Mouse (Mus musculus) brown adipose tissue, adult 24 weeks (tissue): ENCODE data around the gene Khdc3. TPM values are rescaled to one million over a fixed set of nuclear protein-coding genes. Genes with fewer than 3 reads are reported as not detected.
A peak's percentile ranks its signal among the peaks of the same experiment; 100 is the strongest.
"Not testable (repeated sequence)": the region's sequence is repeated elsewhere in the genome, so short reads cannot be mapped to it uniquely, and the experiment has no call there.

ENCODE experiments used
- H3K27ac ChIP-seq: fragments of 200-500 bp; replicated peaks from 2 replicates; pipeline ENCODE4 v1.5.1; 2012; ENCODE audit warnings: low read depth, mild to moderate bottlenecking, low read length
- H3K4me1 ChIP-seq: fragments of 200-500 bp; 2 replicates; pipeline ENCODE4 v1.6.1; 2012; ENCODE audit warnings: low read length, mixed read lengths; ENCODE audit not compliant: control insufficient read depth, insufficient read depth, insufficient read length
- H3K4me3 ChIP-seq: fragments of 200-500 bp; 2 replicates; pipeline ENCODE4 v1.5.1; 2012; ENCODE audit warnings: low read depth, mild to moderate bottlenecking, low read length, moderate library complexity; ENCODE audit not compliant: insufficient read depth
- polyA plus RNA-seq: library from polyadenylated mRNA; stranded (reverse); fragments of >200 nt; gene quantifications from 2 replicates; pipeline ENCODE4 v1.2.4, GENCODE M21; 2012; ENCODE audit not compliant: missing spikeins, insufficient read depth, insufficient read length

The Khdc3 gene
- polyA plus RNA-seq, 1 experiment = not detected

DNA sequence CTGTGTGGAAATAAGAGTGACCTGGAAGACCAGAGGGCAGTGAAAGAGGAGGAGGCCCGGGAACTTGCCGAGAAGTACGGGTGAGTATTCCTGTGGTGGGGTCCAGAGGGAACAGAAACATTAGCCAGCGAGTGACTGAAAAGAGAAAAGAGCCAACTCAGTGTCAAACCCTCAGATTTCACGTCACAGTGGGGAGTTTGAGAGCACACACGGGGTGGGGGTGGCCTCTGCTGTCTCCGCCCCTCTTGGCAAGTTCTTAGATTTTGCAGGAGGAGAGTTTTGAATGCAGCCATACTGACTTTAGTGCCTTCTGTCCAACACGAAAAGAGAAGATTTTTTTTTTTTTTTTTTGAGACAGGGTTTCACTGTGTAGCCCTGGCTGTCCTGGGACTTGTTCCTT is 14.5 kb upstream of the Khdc3 start:
- Histone ChIP-seq H3K4me3 (peak overlapping the region; percentile 37; the same call in 1 of the 2 replicates), H3K4me1 (no peaks in the 10 kb centered on the region), H3K27ac (no peak overlapping the region)

DNA sequence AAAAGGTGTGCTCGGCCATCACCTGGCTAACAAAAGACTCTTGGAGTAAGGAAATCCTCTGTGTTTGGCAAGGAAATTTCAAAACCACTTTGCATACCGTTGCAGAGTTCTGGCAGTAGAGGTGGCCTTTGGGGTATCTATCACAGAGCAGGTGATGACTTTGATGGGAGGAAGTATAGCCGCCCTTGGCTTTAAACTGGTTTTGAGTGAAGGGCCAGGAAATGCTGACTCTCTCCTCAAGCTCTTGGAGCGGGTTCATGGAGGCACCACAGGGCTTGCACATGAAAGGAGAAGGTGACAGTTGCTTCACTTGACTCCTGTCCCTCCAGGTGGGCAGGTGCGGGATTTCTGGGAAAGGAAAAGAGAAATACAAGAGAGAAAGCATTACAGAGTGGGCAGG is 14.1 kb upstream of the Khdc3 start:
- Histone ChIP-seq H3K27ac (no peak overlapping the region), H3K4me3 (no peak overlapping the region), H3K4me1 (no peaks in the 10 kb centered on the region)

DNA sequence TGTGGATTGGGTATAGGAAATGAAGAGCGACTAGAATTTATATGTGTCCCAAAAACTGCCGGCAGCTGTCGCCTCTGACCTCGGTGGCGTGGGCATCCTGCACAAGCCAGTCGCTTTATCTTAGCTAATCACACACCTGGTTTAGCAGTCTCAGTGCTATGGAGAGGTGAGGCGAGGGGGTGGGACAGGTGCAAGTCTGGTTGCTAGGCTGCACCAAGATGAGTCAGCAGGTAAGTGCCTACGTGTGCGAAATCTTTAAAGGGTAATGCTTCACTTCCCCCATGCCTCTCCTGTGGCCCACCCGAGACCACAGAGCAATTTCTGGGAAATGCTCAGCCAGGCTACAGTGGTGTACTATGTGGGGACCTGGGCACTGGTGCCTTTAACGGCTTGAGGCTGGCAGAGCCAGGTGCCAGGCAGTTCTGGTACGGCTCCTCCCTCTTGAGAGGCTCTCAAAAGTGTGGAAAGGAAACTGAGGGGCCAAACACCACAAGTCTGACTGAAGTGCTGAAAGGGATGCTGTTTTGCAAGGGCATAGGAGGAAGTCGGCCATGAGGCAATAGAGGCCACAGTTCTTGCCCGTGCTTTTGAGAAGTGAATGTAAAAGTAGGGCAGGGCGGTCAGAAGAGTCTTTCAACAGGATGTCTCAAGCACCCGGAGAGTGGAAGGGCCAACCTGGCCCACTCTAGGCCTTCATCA is 12.3 kb upstream of the Khdc3 start:
- Histone ChIP-seq H3K27ac (no peak overlapping the region), H3K4me1 (no peaks in the 10 kb centered on the region), H3K4me3 (no peak overlapping the region)

DNA sequence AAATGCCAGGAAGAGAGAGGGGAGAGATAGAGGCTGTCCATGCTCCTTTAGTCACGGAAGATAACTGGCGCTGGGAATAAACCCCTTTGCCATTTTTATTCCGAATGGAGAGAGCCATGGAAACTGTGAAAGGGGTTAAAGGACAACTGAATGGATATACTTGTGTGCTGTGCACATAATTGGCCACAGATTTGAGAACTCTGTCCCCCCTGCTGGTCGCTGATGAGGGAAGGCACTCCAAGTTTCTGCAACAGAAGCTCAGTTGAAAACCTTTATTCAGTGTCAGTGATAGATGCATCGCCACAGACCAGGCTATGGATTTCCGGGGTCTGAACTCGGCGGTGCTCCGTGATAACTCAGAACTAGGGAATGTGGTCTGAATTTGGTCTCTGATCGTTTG is 11.5 kb upstream of the Khdc3 start:
- no peak overlapping the region for H3K27ac ChIP-seq

DNA sequence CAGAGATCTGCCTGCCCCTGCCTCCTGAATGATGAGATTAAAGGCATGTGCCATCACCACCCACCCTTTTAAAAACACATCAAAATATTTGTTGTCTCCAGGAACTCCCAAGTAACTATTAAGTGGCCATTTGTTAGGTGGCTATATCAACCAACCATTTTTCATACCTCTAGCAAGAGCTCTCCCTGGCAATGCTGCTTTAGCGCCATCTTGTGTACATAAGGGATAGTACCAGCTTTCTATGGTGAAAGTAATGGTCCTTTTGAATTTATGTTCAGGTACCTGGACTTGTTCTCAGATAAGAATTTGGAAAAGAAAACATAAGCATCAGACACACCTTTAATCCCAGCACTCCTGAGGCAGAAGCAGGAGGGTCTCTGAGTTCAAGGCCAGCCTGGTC is 9.9 kb upstream of the Khdc3 start:
- Histone ChIP-seq H3K4me1 (no peaks in the 10 kb centered on the region), H3K27ac (no peak overlapping the region), H3K4me3 (no peak overlapping the region)

More for the DNA sequence above, 11.5 kb upstream of the Khdc3 start:
- no peak overlapping the region for H3K4me3 ChIP-seq
- H3K4me1 ChIP-seq = no peaks in the 10 kb centered on the region

DNA sequence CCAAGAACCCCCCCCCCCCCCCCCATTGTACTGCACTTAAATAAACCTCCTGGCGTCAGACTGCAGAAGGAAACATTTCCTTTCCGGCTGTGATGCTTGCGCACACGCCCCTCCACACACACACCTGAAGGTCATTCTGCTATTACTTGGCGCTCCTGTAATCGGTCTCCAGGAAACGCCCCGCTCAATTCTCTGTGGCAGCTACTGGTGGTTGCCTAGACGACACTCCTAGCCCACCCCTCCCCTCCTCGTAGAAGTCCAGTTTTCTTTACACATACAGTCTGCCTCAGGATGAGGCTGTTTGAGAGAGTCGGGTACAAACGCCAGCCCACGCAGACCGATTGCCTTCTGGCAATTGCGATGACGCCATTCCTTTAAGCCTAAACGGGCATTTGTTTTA is 7.1 kb upstream of the Khdc3 start:
- H3K4me1 ChIP-seq = no peaks in the 10 kb centered on the region
- no peak overlapping the region for H3K27ac ChIP-seq
- H3K4me3 ChIP-seq = no peak overlapping the region

DNA sequence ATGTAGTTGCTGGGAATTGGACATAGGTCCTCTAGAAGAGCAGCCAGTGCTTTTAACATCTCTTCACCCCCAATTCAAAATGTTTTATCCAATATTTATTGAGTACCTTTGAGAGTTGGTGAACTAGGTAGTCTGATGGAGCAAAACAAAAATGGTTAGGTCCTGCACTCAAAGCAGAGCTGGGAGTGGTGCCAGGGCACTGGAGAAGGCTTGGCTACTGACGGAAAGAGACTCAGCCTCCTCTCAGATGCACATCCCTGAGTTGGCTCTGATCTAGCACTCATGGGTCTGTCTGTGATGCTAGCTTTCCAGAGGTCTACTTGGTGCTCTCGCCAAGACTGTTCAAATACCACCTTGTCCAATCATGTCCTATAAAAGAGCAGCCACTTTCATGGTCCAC is 3.7 kb upstream of the Khdc3 start:
- no peak overlapping the region for H3K4me3 ChIP-seq
- no peak overlapping the region for H3K27ac ChIP-seq
- no peaks in the 10 kb centered on the region for H3K4me1 ChIP-seq

DNA sequence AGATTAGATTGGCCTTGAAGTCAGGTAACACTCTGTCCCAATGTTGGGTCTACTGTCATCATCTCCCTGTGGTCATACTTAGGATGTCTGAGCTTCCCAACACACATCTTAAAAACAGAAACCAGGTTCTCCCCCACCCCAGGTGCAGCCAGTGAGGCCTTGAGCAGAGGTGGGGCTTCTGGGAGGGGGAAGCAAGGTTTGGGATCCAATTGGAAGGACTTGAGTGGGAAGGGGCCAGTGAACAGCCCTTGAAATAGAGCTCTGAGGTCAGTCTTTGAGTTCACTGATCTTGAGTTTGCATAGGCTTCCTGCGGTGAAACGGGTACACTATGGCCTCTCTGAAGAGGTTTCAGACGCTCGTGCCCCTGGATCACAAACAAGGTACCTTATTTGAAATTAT is 545 bp downstream of the Khdc3 start, which contains the start of gene Gm20509:
Gm20509 (plus strand) TSS at position 290 of the 400 bp plus-strand sequence.
- no peak within 1 kb of the TSS for H3K27ac ChIP-seq
- H3K4me3 ChIP-seq = peak within 1 kb of the TSS; percentile 47
- H3K4me1 ChIP-seq = no peaks in the 10 kb centered on the region

DNA sequence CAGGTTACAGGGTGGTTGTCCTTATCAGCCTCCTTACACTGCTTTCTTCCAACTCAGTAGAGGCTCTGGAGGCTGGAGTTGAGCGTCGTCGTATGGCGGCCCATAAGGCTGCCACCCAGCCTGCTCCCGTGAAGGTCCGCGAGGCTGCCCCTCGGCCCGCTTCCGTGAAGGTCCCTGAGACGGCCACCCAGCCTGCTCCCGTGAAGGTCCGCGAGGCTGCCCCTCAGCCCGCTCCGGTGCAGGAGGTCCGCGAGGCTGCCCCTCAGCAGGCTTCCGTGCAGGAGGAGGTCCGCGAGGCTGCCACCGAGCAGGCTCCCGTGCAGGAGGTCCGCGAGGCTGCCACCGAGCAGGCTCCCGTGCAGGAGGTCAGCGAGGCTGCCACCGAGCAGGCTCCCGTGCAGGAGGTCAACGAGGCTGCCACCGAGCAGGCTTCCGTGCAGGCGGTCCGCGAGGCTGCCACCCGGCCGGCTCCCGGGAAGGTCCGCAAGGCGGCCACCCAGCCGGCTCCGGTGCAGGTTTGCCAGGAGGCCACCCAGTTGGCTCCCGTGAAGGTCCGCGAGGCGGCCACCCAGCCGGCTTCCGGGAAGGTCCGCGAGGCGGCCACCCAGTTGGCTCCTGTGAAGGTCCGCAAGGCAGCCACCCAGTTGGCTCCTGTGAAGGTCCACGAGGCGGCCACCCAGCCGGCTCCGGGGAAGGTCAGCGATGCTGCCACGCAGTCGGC is 1.7 kb downstream of the Khdc3 start:
- Histone ChIP-seq H3K4me1 (no peaks in the 10 kb centered on the region), H3K4me3 (peak overlapping the region; percentile 47), H3K27ac (no peak overlapping the region)

DNA sequence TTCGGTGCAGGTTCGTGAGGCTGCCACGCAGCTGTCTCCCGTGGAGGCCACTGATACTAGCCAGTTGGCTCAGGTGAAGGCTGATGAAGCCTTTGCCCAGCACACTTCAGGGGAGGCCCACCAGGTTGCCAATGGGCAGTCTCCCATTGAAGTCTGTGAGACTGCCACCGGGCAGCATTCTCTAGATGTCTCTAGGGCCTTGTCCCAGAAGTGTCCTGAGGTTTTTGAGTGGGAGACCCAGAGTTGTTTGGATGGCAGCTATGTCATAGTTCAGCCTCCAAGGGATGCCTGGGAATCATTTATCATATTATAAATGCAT is 2.2 kb downstream of the Khdc3 start:
- Histone ChIP-seq H3K27ac (no peak overlapping the region), H3K4me3 (peak overlapping the region; percentile 47), H3K4me1 (no peaks in the 10 kb centered on the region)

DNA sequence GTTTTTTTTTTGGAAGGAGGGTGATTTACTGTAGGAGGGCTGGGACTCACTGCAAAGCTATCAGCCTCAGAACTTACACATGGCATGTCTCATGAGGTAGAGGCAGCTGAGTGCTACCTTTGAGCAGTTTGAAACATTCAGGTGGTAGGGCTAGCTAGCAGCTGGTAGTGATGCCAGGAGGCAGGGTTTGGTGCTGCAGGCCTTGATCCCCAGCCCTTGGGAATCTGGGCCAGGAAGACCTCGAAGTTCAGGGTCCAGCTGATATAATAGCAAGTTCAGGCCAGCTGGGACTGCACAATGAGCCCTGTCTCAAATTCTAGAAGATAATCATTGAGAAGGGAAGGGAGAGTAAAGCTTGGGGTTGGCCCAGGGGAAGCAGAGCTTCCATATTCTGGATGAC is 3.5 kb downstream of the Khdc3 start:
- H3K4me3 ChIP-seq = no peak overlapping the region
- no peak overlapping the region for H3K27ac ChIP-seq
- H3K4me1 ChIP-seq = no peaks in the 10 kb centered on the region

DNA sequence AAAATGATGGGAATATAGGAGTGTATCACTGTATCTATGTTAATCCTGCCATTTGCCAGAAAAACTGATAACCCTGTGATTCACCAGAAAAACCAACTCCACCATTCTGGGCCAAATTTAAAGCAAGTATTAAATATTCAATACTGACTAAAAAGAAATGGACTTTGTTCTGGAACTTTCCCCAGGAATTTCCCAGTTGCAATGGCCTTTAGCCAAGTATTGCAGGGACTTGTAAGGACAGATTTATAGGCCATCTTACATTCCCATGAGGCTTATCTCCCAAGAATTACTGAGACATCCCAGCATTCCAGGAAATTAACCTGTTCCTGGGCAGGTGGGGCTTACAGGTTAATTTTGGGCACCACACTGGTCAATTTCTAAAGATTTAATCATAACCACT is 4.1 kb downstream of the Khdc3 start:
- H3K4me3 ChIP-seq = no peak overlapping the region
- no peaks in the 10 kb centered on the region for H3K4me1 ChIP-seq

DNA sequence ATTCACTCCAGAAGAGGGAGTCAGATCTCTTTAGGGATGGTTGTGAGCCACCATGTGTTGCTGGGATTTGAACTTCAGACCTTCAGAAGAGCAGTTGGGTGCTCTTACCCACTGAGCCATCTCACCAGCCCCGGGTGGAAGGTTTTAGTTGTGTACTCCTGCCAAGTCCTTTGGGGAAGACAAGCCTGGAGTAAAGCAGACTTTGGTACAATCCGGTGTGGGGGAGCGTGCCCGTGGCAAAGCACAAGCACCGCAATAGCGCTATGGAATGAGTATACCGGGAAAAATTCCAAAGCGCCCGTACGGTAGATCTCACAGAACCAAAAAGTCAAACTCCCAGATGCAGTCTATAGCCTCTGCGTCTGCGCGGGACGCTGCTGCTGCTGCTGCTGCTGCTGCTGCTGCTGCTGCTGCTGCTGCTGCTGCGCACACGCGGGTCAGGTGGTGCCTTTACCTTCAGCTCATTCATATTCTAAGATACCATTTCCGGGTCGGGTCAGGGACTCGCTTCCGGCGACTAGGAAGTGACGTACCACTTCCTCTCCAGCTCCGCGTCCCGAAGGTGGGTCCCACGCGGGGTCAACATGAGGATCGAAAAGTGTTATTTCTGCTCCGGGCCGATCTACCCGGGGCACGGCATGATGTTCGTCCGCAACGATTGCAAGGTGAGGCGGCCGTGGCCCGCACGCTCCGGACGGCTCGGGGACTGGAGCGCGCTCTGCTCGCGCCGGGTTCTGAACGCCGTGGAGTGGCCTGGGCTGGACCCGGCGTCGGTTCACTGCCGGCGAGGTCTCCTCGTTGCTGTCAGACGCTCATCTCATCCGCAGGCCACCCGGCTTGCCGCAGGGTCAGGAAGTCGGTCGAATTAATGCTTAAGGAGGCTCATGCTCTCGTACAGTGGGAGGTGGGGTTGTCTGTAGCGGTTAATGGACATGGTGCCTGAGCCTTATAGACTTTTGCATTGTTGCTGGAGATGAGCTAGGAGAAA is 11.6 kb downstream of the Khdc3 start, which contains the start of gene Rsl24d1:
Rsl24d1 (plus strand) TSS at position 508 of the 988 bp plus-strand sequence.
- H3K27ac ChIP-seq = peak within 1 kb of the TSS; percentile 57
- H3K4me1 ChIP-seq = no peaks in the 10 kb centered on the region; the same call in 1 of the 2 replicates
- H3K4me3 ChIP-seq = peak within 1 kb of the TSS; percentile 87

More for the DNA sequence above, 4.1 kb downstream of the Khdc3 start:
- no peak overlapping the region for H3K27ac ChIP-seq

DNA sequence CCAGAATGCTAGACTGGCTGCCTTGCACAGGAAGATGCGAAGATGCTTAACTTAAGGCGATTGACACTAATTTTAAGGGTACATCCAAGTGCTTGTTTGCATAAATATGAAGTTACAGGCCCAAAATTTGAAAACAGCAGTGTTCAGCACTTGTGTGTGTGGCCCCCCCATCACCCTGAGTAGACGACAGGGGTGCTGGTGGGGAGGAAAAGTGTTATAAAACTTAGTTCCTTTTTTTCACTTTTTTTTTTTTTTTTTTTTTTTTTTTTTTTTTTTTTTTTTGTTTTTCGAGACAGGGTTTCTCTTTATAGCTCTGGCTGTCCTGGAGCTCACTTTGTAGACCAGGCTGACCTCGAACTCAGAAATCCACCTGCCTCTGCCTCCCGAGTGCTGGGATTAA is 15.1 kb downstream of the Khdc3 start:
- H3K4me1 ChIP-seq, H3K4me3 ChIP-seq, H3K27ac ChIP-seq: not testable (repeated sequence)

DNA sequence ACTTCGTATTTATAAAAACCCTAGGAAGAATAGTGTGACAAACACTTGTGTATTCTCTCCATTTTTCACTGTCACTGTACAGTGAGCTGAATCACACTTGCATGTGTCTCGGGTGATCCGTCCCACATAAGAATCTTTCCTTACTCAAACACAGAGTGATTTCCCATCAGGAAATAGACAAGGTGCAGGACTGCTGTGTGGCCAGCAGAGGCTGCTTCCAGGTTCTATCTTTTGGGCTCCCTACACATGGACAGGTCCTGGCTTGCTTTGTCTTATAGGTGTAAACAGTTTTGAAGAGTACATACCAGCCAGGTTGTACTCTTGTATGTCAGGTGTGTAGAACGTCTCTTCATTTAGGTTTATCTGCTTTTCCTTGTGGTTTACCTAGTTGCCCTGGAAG is 16.4 kb downstream of the Khdc3 start:
- H3K27ac ChIP-seq = no peak overlapping the region
- no peak overlapping the region for H3K4me3 ChIP-seq

More for the DNA sequence above, 16.4 kb downstream of the Khdc3 start:
- H3K4me1 ChIP-seq = no peaks in the 10 kb centered on the region; the same call in 1 of the 2 replicates
